In genomic region chr12:108118503-108118901, GRCm38 (mm10) we compare ENCODE assay signal across 11 mouse cellular contexts.
A peak's percentile ranks its signal among the peaks of the same experiment; 100 is the strongest.
DNase-seq lines count a peak whose midpoint lies in the region; ATAC-seq and TF ChIP-seq lines count a peak whose summit lies in the region.
"Had no signal": no experiment of that assay in that cellular context is flagged by ENCODE, and none has a peak within 500 bp of the region (broad histone marks: within the 10 kb centered on the region; RNA-seq: fewer than 3 reads in every experiment).

No protein-coding gene starts in this region.

- peaks cover 11% of the 10 kb centered on the region for H3K4me1 ChIP-seq in heart, embryonic 11.5 days (ENCODE audit: control insufficient read depth, insufficient read depth, low read length)
- H3K4me1 ChIP-seq in heart, adult 2 months (ENCODE audit: control insufficient read depth, insufficient read depth, low read length): no peaks in the 10 kb centered on the region; the same call in 1 of the 2 replicates
- H3K4me1 ChIP-seq in neural tube, embryonic 12.5 days: peaks cover 20% of the 10 kb centered on the region
- H3K4me1 ChIP-seq in midbrain, embryonic 12.5 days: peaks cover 18% of the 10 kb centered on the region

- no peaks in the 10 kb centered on the region for H3K27me3 ChIP-seq in heart, embryonic 11.5 days (ENCODE audit: control insufficient read depth, insufficient read depth, low read length)
- no peaks in the 10 kb centered on the region for H3K27me3 ChIP-seq in heart, adult 2 months (ENCODE audit: control insufficient read depth, insufficient read depth, low read length)
- no peaks in the 10 kb centered on the region for H3K27me3 ChIP-seq in neural tube, embryonic 12.5 days (replicated peaks)
- H3K27me3 ChIP-seq in midbrain, embryonic 12.5 days: no peaks in the 10 kb centered on the region
- H3K27me3 ChIP-seq: liver, embryonic 12.5 days had no signal

- no peaks in the 10 kb centered on the region for H3K79me2 ChIP-seq in heart, adult 2 months (replicated peaks; ENCODE audit: control insufficient read depth, insufficient read depth, low read length)

- DNase-seq in heart, adult 2 months: no peak
- DNase-seq in neural tube, embryonic 10.5 days (ENCODE audit: extremely low spot score, low spot score): no peak
- DNase-seq in adrenal gland, postnatal 4 days (ENCODE audit: low spot score in 2 of 2): no peak
- DNase-seq in layer of hippocampus, adult 11-12 months (ENCODE audit: low spot score): no peak
- DNase-seq: adrenal gland, postnatal 10 days; gastrocnemius, postnatal 14 days had no signal

- no peak overlapping the region for H3K9ac ChIP-seq in heart, embryonic 11.5 days (ENCODE audit: low read depth, low read length)
- no peak overlapping the region for H3K9ac ChIP-seq in heart, adult 2 months (ENCODE audit: low read depth, low read length)
- H3K9ac ChIP-seq in neural tube, embryonic 12.5 days: no peak overlapping the region
- H3K9ac ChIP-seq in midbrain, embryonic 12.5 days (replicated peaks): no peak overlapping the region
- H3K9ac ChIP-seq: liver, embryonic 12.5 days had no signal

- intact Hi-C loops in heart, adult 2 months (cut with DNase I): no loop called here

- peaks cover 5% of the 10 kb centered on the region for H3K36me3 ChIP-seq in heart, embryonic 11.5 days (ENCODE audit: control insufficient read depth, insufficient read depth, low read length)
- peaks cover 3% of the 10 kb centered on the region for H3K36me3 ChIP-seq in heart, adult 2 months (ENCODE audit: control insufficient read depth, insufficient read depth, low read length)
- H3K36me3 ChIP-seq in neural tube, embryonic 12.5 days: peaks cover 8% of the 10 kb centered on the region; the same call in 1 of the 2 replicates
- H3K36me3 ChIP-seq in midbrain, embryonic 12.5 days: peaks cover 18% of the 10 kb centered on the region; the same call in 1 of the 2 replicates

- ATAC-seq in heart, embryonic 11.5 days (replicated peaks; ENCODE audit: insufficient number of reproducible peaks, low FRiP score, low TSS enrichment): no peak
- ATAC-seq in neural tube, embryonic 12.5 days (ENCODE audit: low FRiP score, low read depth): no peak
- 0 out of 2 replicates have a peak, but pooled peaks have one; percentile 12 for ATAC-seq in midbrain, embryonic 12.5 days (ENCODE audit: low FRiP score, low read depth)
- ATAC-seq: liver, embryonic 12.5 days had no signal

- no peak overlapping the region for H3K27ac ChIP-seq in heart, embryonic 11.5 days (ENCODE audit: low read depth, low read length)
- no peak overlapping the region for H3K27ac ChIP-seq in heart, adult 2 months
- no peak overlapping the region for H3K27ac ChIP-seq in neural tube, embryonic 12.5 days
- H3K27ac ChIP-seq in midbrain, embryonic 12.5 days (replicated peaks): peak overlapping the region; percentile 20; the same call in 1 of the 2 replicates
- H3K27ac ChIP-seq: kidney, postnatal 0 days; liver, embryonic 12.5 days had no signal

- no peak for TF ChIP-seq POLR2A in heart, adult 2 months (IDR thresholded peaks at IDR 0.05; ENCODE audit: insufficient read depth, low read depth, low read length)

- TF ChIP-seq EP300 in heart, adult 2 months (IDR thresholded peaks at IDR 0.05; ENCODE audit: insufficient read depth, low read depth, low read length): no peak

- H3K4me3 ChIP-seq in heart, embryonic 11.5 days (ENCODE audit: low read depth, low read length): no peak overlapping the region
- H3K4me3 ChIP-seq in heart, adult 2 months: no peak overlapping the region
- H3K4me3 ChIP-seq in neural tube, embryonic 12.5 days: no peak overlapping the region
- H3K4me3 ChIP-seq in midbrain, embryonic 12.5 days: no peak overlapping the region
- H3K4me3 ChIP-seq: liver, embryonic 12.5 days had no signal

- H3K4me2 ChIP-seq in heart, embryonic 11.5 days: peak overlapping the region; percentile 53
- peak overlapping the region; percentile 47 for H3K4me2 ChIP-seq in neural tube, embryonic 12.5 days (replicated peaks)
- peak overlapping the region; percentile 34 for H3K4me2 ChIP-seq in midbrain, embryonic 12.5 days (replicated peaks)
- H3K4me2 ChIP-seq: liver, embryonic 12.5 days had no signal

- no peak for TF ChIP-seq CTCF in heart, adult 2 months (IDR thresholded peaks at IDR 0.05)

- no peaks in the 10 kb centered on the region for H3K9me3 ChIP-seq in heart, embryonic 11.5 days (replicated peaks; ENCODE audit: control insufficient read depth, low read length)
- H3K9me3 ChIP-seq in neural tube, embryonic 12.5 days: no peaks in the 10 kb centered on the region
- no peaks in the 10 kb centered on the region for H3K9me3 ChIP-seq in midbrain, embryonic 12.5 days
- H3K9me3 ChIP-seq: liver, embryonic 12.5 days had no signal

- 53% methylated on average over 10 of the region's 10 CpGs for WGBS in heart, embryonic 11.5 days (ENCODE audit: insufficient replicate concordance)
- WGBS in heart, adult 2 months: 68% methylated on average over 10 of the region's 10 CpGs
- WGBS in neural tube, embryonic 12.5 days: 56% methylated on average over 10 of the region's 10 CpGs
- 56% methylated on average over 10 of the region's 10 CpGs for WGBS in midbrain, embryonic 12.5 days
